Mouse (Mus musculus) stomach, adult 2 months (tissue): ENCODE measurements around the gene Nek4. TPM values are rescaled to one million over a fixed set of nuclear protein-coding genes. Genes with fewer than 3 reads are reported as not detected.

Source experiments
- polyA plus RNA-seq: library from polyadenylated mRNA; depleted of rRNA; stranded (reverse); fragments of >200 nt; gene quantifications from 2 replicates; pipeline ENCODE4 v1.2.3, GENCODE M21; 2012; rRNA removed

Gene Nek4
- 0.56 and 1.00 TPM in 2 replicates for polyA plus RNA-seq

DNA sequence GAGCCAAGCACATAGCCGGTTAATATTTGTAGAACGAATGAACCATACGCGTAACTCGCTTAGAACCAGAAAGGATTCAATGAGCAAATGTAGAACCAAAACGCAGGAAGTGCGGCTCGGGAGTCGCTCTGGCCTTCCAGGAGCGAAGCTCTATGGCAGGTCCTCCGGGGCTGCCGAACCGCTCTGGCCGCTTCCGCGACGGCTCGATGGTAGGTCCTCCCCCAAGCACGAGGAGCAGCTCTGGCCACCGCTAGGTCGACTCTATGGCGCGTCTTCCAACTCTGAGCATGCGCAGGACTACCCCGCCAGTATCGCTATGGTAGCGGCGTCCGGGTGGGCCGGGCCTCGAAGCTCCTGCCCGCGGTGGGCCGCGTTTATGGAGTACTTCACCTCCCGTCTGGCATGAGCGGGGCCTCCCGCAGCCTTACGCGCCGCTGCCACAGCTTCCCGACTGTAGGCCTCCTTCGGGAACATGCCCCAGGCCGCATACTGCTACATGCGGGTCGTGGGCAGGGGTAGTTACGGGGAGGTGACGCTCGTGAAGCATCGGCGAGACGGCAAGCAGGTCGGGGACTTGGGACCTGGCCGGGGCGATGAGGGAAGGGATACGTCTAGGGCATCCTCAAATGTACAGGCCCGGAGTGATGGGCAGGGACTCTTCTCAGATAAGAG, at the start of gene Nek4:
Gene Nek4 (plus strand): TSS at position 224 of the 672 bp plus-strand sequence.

DNA sequence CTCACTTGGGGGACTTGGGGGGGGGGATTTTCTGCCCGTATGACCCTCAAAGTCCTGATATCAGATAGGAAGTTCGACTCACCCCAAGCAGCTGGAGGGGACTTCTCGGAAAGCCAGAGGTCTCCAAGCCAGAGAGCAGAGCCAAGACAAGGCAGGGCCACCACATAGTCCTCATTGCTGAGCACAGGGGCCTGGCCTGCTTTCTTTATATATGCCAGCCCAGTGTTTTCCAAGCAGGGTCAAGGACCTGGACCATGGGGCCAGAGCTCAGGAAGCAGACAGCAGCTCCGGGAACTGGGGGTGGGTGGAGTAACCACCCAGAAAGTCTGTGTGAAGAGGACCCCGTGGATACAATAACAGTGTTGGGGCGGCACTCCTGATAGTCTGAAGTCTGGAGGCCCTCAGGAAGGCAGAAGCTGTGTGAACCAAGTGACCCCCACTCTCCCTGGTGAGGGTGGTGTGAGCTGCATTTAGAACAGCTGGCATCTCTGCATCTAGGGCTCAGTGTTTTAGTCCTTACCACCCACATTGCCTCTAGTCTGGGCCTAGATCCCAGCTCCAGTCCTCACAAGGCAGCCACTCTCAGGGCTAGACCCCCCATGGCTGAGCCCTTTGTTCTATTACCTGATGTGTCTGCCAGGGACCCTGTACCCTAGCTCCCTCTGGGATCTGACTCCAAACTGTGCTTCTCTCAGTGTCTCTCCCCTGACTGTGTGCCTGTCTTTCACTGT, 27.6 kb upstream of the Nek4 start, which contains the start of gene Itih3:
Gene Itih3 (minus strand): TSS at position 386 of the 731 bp plus-strand sequence.

DNA sequence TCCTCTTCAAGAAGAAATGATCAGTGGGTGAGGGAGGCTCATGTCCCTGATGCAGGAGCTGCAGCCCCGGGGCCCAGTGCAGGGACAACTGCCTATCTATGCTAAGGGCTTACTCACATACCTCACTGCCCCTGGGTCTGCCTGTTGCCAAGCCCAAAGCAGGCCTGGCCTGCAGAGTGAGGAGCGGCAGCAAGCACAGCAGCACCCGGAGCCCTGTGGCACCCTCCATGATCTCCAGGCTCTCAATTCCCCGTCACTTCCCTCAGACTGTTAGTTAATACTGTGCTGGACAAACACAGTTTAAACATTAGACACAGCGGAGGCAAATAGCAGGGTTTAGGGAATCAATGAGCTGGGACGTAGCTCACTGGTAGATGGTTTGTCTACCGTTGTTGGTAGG, 8.1 kb upstream of the Nek4 start, which contains the start of gene Itih1:
Gene Itih1 (minus strand): TSS at position 252 of the 400 bp plus-strand sequence.

DNA sequence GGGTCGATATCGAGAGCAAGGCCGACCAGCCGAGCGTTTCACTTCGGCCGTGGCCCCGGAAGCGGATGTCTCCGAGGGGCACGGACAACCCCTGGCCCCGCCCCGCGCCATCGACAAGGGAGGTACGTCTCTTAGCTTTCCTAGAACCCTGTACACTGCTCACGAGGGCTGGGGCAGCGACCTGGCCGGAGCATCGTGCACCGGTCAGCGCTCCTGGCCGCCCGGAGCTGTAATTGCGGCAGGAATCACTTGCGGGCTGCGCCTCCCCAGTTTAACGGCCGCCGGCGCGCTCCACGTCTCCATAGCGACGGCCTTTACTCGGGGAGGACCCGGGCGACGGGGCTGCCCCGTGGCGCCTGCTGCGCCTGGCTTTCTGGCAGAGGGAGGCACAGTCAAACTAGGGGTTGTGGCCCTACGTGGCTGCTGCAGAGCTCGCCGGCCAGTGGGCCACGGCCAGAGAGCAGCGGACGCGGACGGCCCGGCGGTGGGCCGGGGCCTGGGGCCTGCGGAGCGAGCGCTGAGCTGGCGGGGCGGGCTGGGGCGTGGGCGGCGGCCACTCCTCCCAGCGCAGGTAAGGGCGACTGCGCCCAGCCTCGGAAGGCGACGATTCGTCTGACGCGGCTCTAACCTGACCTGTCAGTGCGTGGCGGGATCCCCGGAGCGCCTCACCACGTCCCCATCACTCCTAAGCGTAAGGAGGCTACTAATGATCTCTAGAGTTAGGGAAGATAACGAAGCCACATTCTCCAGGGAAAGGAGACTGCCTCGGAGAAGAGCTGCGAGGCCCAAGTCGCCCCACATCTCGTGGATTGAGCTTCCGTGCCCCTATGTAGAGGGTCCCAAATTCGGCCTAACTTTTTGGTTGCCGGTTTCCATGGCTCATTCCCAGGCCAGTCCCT, 50.4 kb downstream of the Nek4 start, which contains the start of the genes Glt8d1 and Spcs1:
Gene Glt8d1 (plus strand): TSS at position 94 of the 899 bp plus-strand sequence.
Gene Spcs1 (minus strand): TSS at position 366 of the 899 bp plus-strand sequence.

DNA sequence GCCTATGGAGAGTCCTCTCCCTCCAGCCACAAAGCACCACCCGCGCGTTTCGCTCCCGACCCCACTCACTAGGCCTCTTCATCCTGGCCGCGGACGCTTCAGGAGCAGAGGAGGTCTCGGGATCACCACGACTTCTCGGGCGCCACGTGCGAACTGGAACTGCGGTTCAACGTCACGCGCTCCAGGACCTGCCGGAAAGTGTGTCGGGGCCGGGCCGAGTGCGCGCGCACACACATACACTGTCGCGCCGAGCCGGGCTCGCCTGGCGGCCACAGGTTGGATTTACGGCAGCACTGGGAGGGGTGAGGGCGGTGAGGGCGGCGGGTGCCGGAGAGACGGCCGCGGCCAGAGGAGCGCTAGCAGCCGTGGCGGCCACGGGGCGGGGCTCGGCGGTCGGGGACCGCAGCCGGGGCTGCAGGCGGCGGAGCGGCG, 67.7 kb downstream of the Nek4 start, which contains the start of the genes Pbrm1 and Gnl3:
Gene Pbrm1 (plus strand): TSS at position 279 of the 432 bp plus-strand sequence.
Gene Gnl3 (minus strand): TSS at position 293 of the 432 bp plus-strand sequence.

Other genes with a start within 250 kb of the Nek4 start
- gene Sfmbt1, start 236.5 kb upstream of the Nek4 start, polyA plus RNA-seq, result 0.03 and 0.12 TPM in 2 replicates
- gene Tmem110, start 125.8 kb upstream of the Nek4 start, polyA plus RNA-seq, result 9.1 and 11.9 TPM in 2 replicates
- 34.1 and 38.0 TPM in 2 replicates for gene Mustn1, start 72.2 kb upstream of the Nek4 start, polyA plus RNA-seq
- 0.11 TPM in 2 replicates for gene Itih4, start 64.9 kb upstream of the Nek4 start, polyA plus RNA-seq
- 0.15 and 0.18 TPM in 2 replicates for gene Itih3, start 27.6 kb upstream of the Nek4 start, polyA plus RNA-seq
- gene Itih1, start 8.1 kb upstream of the Nek4 start, polyA plus RNA-seq, result 0.08 and 0.50 TPM in 2 replicates
- gene Glt8d1, start 50.0 kb downstream of the Nek4 start, polyA plus RNA-seq, result 3.3 and 3.4 TPM in 2 replicates
- gene Spcs1, start 50.3 kb downstream of the Nek4 start, polyA plus RNA-seq, result 35.2 and 41.1 TPM in 2 replicates
- gene Pbrm1, start 67.8 kb downstream of the Nek4 start, polyA plus RNA-seq, result 3.6 and 4.3 TPM in 2 replicates
- 2.6 and 2.9 TPM in 2 replicates for gene Gnl3, start 67.8 kb downstream of the Nek4 start, polyA plus RNA-seq
- gene Smim4, start 177.6 kb downstream of the Nek4 start, polyA plus RNA-seq, result 54.8 and 60.7 TPM in 2 replicates
- 19.2 and 27.5 TPM in 2 replicates for gene Nt5dc2, start 179.7 kb downstream of the Nek4 start, polyA plus RNA-seq
- gene Stab1, start 217.3 kb downstream of the Nek4 start, polyA plus RNA-seq, result 23.4 and 24.9 TPM in 2 replicates